Mouse (Mus musculus) heart, postnatal 25 days (tissue): Measurements from ENCODE around the gene Fam71f2. TPM values are rescaled to one million over a fixed set of nuclear protein-coding genes. Genes with fewer than 3 reads are reported as not detected.

Experiments used
- DNase-seq: peaks from one replicate; pipeline ENCODE4 v3.0.0; 2022; ENCODE audit warnings: low spot score
- intact Hi-C: fragments of 180-260 bp; cut with DNase I; formaldehyde crosslinking; loops from one replicate; pipeline ENCODE4 v1.15.1; 2025
- total RNA-seq, 2 experiments: library from RNA; stranded (reverse); gene quantifications; 2 replicates each; pipeline ENCODE4 v1.2.3; 2021

Fam71f2 gene
- not detected for total RNA-seq

DNA sequence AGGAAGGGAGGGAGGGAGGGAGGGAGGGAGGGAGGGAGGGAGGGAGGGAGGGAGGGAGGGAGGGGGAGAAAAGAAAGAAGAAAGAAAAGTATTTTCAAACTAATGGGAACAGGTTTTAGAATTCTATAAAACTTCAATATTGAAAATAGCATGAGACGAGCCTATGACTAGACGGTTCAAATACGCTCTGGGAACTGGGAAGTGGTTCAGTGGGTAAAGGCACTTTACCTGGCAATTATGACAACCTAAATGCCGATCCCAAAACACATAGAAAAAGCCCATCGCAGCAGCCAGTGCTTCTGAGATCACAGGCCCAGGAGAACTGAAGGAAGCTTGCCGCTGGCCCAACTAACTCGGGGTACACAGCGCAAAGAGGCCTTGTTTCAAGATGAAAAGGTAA is at the start of gene Fam71f2:
Gene Fam71f2 (plus strand): TSS at position 301 of the 400 bp plus-strand sequence.
- no peak for DNase-seq
- intact Hi-C loops = loop anchor here (1.0 kb wide), 1 partner anchor 74 kb away; no protein-coding TSS in a partner anchor

DNA sequence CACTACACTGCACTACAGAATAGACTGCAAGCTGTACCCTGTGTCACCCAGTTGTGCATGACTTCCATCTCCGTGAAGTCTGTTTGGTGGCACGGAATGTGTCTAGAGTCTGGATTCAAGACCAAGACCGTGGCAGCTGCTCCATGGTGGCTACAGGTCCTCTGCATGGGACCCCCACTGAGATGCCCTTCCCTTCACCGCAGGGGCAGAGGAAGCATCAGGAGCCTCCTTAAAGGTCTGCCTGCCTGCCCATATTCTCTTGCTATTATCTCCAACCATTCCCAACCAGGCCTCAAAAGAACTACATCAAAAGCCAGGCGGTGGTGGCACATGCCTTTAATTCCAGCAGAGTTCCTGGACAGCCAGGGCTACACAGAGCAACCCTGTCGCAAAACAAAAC is 49.0 kb upstream of the Fam71f2 start:
- no peak for DNase-seq
- intact Hi-C loops = no loop called here

DNA sequence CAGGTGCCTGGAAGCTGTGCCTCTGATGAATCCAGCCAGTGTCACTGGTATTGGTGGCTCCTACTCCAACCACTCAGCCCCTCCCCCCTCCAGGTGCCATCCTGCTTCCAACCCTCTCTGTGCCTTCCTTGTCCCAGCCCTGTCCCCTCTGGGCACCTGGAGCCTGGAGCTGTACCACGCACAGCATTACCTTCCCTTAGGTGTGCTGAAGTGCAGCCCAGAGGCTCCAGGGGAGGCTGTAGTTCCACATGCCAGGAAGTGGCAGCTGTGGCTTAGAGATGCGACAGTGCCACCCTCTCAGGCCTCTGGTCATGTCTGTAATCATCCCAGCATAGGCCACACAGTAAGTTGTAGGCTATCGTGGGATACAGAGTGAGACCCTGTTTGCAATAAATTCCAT is 47.6 kb upstream of the Fam71f2 start:
- intact Hi-C loops = no loop called here
- DNase-seq = no peak

DNA sequence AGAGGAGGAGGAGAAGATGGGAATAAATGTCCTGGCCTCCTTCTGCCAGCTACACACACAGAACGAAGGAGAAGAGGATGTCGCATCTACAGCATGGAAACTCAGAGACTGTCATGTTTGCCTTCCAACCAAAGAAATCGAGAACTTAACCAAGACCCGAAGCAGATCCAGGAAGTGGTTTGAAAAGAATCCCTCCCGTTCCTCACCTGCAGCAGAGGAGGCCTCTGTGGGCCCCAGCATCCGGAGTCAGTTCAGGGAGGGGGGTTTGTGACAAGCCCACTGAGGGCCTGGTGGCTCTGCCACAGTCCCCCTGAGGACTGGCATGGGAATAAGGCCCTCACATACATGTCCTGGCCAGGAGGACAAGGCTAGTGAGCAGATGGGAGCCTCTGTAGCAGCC is 47.1 kb upstream of the Fam71f2 start:
- intact Hi-C loops = no loop called here
- DNase-seq = no peak

DNA sequence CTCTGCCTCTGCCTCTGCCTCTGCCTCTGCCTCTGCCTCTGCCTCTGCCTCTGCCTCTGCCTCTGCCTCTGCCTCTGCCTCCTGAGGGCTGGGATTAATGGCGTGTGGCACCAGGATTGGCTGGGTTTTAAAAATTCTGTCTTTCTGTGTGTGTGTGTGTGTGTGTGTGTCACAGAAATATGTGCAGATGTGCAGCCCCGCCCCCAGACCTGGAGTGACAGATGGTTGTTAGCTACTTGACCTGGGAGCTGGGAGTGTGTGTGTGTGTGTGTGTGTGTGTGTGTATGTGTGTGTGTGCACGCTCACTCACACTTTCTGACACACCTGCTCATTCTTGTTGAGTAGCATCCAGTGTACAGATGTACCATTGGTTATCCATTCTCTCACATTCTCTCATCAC is 45.7 kb upstream of the Fam71f2 start:
- no peak for DNase-seq
- intact Hi-C loops = no loop called here

DNA sequence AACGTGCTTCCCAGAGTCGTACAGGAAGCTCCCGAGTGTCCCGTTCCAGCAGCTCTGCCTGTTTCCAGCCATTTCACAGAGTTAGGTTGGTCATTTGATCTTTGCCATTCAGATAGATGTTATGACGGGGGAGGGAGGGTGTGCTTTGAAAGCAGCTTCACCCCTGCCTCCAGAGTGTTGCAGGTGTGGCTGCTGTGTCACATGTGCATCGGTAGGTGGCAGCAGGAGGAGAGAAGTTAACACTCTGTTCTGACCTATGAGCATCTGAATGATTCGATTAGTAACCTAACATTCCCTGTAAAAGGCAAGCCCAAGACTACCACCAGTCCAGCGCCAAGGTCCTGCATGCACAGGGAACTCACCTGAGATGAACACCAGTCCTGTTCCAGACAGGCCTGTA is 45.1 kb upstream of the Fam71f2 start:
- intact Hi-C loops = no loop called here
- DNase-seq = no peak

DNA sequence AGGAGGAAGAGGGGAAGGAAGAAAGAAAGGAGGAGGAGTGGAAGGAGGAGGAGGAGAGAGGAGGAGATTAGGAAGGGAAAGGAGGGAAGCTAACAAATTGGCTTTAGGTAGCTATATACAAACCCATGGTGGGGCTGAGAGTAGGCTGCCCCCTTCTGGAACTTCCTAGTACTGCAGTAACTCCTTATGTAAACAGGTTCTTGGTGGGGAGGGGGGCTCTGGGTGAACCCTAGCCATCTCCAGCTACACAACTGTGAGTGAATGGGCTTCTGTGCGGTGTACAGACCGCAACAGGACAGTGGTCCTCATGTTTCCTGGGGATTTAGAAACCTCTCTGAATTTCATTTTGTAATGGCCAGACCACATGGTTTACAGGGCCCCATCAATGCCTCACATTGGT is 38.6 kb upstream of the Fam71f2 start:
- intact Hi-C loops = loop anchor here (1.0 to 2.0 kb wide), 3 partner anchors 36 to 74 kb away; no protein-coding TSS in a partner anchor
- DNase-seq = no peak

DNA sequence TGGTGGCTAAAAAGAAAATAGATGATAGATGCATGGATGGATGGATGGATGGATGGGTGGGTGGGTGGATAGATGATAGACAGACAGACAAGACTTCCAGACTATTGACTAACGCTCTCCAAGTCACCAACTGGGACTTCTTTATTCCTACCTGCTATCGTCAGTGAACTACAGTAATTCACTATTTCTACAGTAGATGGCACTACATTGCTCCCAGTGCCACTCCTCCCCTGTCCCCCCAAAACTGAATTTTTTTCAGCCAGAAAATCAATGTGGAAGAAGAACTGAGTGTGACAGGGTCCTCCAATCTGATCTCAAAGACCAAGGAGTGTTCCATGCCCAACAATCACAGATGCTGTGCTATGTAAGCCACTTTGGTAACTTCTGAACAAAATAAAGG is 37.7 kb upstream of the Fam71f2 start:
- no peak for DNase-seq
- intact Hi-C loops = loop anchor here (1.0 to 2.0 kb wide), 2 partner anchors 37 to 75 kb away; no protein-coding TSS in a partner anchor

DNA sequence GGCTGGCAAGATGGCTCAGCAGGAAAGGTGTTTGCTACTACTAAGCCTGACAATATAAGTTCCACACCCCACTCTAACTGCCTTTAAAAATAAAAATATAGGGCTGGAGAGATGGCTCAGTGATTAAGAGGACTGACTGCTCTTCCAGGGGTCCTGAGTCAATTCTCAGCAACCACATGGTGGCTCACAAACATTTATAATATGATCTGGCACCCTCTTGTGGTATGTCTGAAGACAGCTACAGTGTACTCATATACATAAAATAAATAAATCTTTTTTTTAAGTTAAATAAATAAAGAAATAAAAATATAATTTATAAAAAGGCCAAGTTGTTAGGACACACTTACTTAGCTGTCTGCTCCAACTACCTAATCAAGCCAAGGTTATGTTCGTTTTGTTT is 37.1 kb upstream of the Fam71f2 start:
- no peak for DNase-seq
- intact Hi-C loops = no loop called here

DNA sequence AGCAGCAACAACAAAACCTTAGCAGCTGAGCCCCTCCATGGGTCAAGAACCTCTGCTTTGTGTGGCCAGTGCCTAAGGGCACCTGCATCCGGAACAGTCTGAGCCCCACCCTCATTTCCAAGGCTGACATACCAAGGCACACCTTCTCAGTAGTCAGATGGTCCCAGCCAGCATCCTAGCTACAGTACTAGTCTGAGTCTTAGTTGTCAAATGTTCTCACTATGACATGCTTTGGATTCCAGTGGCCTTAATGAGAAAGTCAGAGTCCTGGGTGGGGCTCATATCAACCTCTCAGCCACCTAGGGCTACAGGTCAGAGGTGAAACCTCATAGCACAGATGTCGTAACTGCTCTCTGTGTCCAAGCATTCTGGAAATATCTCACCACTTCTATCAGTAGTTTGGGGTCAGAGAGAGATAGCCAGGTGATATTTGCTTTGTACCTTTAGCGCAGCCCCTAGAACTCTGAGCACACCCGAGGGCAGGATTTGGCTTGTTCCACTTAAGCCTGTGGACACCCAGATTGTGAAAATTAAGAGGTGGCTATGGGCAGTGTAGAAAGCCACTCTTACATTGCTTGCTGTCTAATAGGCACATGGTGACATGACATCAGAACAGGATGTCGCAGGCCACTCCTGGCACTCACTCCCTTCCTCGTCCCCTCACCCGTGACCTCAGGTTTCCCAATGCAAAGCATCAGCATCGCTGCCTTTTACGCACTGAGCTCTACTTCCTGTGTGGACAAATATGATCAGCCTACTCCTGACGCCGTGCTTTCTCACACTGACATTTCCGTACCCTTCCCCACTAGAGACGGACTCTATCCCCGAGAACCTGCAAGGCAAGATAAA is 33.9 kb upstream of the Fam71f2 start:
- intact Hi-C loops = no loop called here
- DNase-seq = no peak

DNA sequence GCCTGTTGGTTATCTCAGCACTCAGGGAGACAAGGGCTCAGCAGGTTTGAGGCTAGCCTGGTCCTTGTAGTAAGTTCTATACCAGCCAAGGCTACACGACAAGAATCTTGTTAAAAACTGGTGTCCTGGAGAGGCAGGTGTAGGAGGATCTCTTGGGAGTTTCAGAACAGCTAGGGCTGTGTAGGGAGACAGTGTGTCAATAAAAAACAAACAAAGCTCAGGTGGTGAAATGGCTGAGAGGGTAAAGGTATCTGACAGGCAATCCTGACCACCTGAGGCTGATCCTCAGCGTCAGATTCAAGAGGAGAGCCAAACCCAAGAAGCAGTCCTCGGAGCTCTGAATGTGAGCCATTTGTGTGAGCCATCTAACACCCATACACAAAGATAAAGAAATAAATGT is 33.2 kb upstream of the Fam71f2 start:
- intact Hi-C loops = no loop called here
- DNase-seq = no peak

DNA sequence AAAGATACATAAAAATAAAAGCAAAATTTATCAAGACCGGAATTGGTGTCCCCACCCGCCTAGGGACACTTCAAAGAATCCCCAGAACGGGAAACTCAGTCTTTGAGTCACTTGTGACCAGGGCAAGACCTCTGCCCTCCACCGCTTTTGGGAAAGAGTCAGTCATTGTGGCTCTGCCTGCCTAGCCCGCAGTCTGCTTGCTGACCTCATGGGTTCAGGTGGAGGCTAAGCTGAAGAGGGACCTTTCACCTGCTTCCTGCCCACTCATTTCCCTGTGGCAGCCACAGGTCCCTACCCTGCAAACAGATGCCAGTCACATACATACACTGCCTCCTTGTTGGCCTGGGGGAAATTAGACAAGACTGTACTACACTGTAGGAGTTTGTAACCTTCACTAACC is 32.8 kb upstream of the Fam71f2 start:
- intact Hi-C loops = no loop called here
- no peak for DNase-seq

DNA sequence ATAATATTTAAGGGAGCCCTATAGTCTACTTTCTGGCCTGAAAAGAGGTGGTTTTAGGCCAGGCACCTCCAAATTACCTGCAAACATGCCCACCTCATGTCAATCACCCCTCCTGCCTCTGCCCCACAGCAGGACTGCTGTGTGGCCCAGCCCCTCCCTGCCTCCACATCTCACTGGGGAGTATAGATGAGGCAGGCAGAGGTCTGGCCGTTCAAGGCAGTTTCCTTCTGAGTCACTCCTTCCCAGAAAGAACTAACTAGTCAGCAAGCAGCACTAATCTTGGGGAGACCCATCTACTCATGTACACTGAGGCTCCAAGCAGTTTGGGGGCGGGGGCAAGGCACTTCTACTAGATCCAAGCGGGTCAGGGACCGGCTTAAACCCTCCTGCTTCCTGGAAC is 32.3 kb upstream of the Fam71f2 start:
- intact Hi-C loops = no loop called here
- DNase-seq = no peak

DNA sequence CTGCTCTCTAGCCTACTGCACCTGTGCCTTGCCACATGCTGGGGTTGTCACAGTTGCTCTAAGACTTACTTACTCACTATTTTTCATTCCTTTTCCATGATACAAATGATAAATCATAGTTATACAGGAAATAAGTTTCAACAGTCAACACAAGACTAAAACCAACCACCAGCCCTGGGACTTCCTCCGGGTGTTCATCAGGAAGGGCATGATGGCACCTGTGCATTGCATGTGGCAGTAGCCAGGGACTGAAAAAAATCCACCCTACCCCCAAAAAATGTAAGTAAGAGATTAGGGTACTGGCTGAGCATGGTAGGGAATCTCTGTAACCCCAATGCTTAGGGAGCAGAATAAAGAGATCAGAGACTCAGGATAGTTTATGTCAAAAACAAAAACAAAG is 20.0 kb upstream of the Fam71f2 start:
- intact Hi-C loops = no loop called here
- no peak for DNase-seq

DNA sequence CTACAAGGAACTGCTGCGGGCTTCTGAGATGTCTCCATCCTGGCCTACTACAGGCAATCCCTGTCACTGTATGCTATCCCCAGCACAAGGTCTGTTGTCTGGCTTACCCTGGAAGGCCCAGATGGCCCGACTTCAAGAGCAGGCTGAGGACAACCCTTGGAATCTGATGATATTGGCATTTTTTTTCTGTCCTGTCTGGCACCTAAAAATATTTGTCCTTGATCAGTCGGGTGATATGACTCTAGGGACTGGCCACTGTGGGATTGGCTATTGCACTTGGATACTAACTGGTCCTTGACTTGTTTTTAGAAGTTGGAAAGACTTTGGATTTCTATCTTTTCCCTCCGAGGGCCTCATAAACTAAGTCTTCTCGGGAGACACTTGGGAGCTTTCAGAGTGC is 17.6 kb upstream of the Fam71f2 start:
- intact Hi-C loops = no loop called here
- DNase-seq = no peak

DNA sequence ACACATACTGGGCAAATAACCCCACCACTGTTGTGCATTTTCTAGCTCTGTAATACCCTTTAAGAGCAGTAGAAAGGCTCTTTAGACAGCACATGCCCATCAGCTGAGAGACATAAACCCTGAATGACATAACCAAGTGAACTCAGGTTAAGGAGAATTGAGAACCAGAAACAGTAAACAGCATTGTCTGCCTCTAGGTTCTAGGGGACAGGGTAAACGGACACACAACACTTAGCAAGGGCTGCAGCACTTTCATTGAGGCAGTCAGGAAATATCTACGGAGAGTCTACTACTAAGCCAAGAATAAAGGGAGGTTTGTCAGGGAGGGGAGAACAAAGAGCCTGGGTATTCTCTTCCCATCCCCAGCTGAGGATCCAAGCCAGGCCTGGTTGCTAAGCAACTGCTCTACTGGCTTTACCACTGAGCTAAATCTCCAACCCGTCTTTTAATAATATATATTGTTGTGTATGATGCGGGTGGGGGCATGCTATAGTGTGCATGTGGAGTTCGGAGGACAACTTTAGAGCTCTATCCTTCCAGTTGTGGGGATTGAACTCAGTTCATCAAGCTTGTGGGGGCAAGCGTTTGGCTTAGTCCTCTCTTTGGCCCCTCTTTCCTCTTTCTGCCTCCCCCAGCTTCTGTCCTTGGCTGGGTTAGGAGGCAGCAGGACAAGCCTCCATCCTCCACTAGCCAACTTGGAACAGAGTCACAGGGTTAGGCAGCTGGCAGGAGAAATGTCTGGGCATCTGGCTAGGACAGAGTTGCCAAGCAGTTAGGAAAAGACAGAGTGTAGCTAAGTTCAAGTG is 15.5 kb upstream of the Fam71f2 start:
- intact Hi-C loops = loop anchor here (2.0 kb wide), 1 partner anchor 13 kb away; no protein-coding TSS in a partner anchor
- peak; percentile 49 for DNase-seq

DNA sequence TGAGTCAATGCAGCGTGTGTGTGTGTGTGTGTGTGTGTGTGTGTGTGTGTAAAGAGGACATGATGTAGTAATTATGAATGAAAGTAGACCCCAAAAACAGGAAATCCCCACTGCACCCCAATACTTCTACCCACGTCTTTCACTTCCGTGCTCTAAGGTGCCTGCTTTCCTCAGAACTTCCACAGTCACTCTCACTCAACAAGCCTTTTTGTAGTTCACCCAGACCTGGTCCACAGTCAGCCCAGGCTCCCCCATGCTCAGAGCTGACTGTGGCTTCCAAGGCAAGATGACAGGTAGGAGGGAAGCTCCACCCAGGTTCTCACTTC is 15.0 kb upstream of the Fam71f2 start:
- intact Hi-C loops = loop anchor here (2.0 kb wide), 1 partner anchor 14 kb away; no protein-coding TSS in a partner anchor
- DNase-seq = no peak

DNA sequence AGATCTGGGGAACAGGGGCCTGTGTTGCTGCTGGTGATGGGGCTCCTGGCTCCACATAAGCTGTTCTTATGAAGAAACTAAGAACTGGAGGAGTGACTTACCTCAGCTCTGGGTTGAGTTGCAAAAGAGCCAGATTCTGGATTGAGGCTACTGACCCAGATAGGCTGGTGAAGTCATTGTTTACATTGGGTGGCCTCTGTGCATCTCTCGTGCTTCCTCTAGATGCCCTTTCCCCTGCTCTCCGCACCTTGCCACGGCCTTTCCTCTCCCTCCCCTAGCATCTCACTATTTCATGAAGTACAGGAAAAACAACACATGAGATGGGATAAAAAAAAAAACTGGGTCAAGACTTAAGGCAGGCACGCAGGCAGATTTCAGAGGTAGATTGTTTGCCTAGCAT is 12.5 kb upstream of the Fam71f2 start:
- no peak for DNase-seq
- intact Hi-C loops = no loop called here

DNA sequence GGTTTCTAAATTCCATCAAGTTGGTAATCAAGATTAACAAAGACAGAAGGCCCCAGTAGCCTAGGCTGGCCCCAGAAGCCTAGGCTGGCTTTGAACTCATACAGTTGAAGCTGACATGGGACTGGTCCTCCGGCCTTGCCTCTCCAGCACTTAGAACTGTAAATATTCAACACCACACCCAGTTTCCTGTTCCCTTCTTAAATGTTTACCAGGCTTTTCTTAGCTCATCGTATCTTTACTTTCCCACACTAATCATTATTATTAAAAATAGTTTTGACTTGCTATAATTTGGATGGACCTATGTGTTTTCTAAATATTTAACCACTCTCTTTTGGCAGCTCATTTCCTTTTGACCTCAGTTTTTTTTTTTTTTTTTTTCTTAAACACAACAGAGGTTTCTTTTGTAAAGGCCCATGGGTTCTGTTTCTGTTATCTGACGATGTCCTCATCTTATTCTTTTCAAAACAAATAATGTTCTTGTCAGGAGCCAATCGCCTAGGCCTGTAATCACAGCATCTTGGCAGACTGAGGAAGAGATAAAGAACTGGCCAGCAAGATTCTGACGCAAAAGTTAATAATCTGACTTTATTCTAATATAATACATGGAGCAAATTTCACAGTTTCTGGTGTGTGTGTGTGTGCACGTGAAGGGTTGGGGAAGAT is 10.3 kb upstream of the Fam71f2 start:
- intact Hi-C loops = no loop called here
- DNase-seq = no peak

DNA sequence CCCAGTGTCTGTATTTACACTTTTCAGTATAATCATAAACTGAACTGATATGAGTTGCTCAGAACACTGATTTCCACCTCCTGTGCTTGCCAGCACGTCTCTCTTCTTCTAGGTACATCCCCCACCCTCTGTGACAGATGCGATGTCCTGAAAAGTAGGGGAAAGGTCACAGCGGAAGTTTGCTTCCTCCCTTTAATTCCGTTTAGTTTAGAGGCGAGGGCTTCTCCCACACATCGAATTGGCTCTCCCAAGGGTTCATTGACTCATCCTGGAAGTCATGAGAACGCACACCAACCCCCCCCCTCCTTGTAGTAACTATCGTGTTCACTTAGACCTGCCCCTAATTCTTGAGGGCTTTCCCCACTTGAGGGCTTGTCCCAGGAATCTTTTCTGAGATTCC is 8.4 kb upstream of the Fam71f2 start:
- no peak for DNase-seq
- intact Hi-C loops = no loop called here
